Mouse (Mus musculus) ES-CJ7 (cell line): Measurements from ENCODE around the gene Nat8f5.
A peak's percentile ranks its signal among the peaks of the same experiment; 100 is the strongest.
"Not testable (repeated sequence)": the region's sequence is repeated elsewhere in the genome, so short reads cannot be mapped to it uniquely, and the experiment has no call there.

Experiments
- DNase-seq: peaks from one replicate; pipeline ENCODE4 v3.0.0; 2011; ENCODE audit warnings: low read depth, low spot score

Nat8f5 gene

DNA sequence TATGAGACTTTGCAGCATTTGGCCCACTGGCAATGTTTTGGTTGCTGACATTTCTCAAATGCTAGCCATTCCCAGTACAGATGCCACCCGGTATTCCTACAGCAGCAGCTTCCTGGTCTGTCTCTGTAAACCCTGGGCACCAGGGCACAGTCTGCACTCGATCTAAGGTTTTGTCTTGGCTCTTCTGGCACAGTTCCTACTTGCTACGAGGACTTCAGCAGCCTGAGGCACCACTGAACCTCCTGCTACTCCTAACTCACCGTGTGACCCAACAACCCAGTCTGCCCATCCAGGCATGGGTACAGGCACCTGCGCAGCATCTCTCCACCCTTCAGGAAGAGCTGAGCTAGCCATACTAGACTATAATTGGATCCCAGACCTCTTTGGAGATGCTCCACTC is 15.3 kb upstream of the Nat8f5 start:
- DNase-seq: not testable (repeated sequence)

DNA sequence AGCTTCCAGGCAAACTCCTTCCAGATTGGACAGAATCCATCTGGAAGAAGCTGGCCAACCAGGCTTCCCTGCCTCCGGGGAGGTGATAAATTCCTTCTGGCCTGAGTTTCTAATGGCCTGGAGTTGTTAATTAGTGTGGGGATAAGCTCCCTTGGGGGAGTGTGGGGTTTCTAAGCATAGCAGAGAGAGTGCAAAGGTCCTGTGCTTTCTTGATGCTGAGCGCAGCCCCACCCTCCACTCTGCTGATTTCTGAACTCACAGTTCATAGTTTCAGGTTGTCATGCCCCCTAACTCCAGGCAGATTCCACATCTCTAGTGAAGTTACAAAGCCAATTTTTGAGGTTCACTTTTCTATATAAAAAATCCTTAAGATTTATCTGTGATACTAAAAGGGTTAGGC is 14.3 kb upstream of the Nat8f5 start:
- not testable (repeated sequence) for DNase-seq

DNA sequence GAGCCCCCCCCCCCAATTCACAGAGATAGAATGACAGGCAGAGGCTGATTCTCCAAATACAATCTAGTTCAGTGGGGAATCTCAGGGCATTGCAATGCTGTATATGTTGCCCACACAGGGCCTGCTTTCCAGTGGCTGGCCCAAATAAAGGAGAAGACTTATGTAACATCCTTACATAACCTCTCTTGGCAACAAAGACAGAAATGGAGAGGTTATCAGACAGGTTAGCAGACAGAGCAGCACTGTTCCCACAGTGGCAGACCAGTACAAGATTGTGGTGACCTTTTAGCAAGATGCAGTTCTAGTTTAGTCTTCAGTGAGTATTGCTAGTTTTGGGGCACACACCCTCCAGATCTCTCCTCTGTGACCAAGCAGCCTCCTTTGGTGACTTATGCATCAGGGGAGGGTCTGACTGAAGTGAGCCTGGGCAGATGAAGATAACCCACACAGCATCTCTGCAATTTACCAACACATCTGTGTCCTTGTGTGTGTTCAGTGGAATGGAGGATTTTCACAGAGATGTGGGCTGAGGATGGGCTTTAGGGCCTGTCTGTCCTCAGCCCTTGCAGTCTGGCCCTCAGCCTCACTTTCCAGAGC is 13.8 kb upstream of the Nat8f5 start:
- not testable (repeated sequence) for DNase-seq

DNA sequence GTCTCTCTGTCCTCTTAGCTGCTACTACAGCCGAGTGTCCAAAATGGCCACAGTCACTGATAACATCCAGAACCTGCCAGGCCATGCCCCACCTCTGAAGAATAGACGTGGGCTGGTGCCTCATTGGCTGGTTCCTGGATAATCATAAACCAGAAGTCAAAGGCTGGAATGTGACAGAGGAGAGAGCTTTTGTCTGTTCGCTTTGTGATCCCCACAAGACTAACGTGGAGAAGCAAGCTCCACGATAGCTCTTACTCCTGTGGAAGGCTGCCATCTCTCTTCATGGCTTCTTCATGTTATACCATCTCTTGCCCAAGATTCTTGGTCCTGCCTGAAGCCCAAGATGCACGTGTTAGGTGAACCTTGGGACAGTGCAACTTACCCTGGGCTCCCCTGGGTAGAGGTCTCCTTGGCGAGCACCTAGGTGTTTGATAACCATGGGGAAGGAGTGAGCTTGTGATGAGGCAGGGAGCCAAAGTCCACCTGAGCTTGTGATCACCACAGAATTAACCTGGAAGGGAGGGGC is 11.1 kb upstream of the Nat8f5 start, which contains the start of gene Nat8:
TSS of gene Nat8 (minus strand) at position 287 of the 526 bp plus-strand sequence.
- no peak for DNase-seq

DNA sequence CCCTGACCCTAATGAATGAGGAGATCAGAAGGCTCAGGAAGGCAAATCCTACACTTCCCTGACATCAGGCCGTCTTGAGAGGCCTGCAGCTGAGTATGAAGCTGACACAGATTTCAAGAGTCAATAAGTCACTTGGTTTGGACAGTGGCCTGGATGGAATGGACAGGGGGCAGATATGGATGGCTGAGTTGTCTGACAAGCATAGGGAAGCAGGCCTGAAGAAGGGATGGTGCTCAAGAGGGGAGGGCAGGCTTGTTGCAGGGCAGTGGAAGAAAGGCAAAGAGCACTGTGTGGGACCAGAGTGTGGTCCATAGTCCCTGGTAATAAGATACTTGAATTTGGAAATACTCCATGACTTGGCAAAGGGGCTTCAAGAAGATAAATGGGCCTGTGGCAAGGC is 8.7 kb upstream of the Nat8f5 start:
- no peak for DNase-seq

DNA sequence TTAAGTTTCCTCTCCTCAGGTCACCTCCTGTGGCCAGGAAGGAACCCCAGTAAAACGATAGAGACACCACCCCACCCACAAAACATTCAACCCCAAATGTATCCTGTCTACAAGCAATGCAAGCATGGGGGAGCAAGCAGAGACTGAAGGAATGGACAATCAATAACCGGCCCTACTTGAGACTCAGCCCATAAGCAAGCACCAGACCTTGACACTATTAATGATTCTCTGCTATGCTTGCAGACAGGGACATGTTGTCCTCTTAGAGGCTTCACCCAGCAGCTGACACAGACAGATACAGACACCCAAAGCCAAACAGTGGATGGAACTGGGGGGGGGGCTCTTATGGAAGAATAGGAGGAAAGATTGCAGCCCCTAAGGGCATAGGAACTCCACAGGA is 5.1 kb upstream of the Nat8f5 start:
- DNase-seq: peak; percentile 1

DNA sequence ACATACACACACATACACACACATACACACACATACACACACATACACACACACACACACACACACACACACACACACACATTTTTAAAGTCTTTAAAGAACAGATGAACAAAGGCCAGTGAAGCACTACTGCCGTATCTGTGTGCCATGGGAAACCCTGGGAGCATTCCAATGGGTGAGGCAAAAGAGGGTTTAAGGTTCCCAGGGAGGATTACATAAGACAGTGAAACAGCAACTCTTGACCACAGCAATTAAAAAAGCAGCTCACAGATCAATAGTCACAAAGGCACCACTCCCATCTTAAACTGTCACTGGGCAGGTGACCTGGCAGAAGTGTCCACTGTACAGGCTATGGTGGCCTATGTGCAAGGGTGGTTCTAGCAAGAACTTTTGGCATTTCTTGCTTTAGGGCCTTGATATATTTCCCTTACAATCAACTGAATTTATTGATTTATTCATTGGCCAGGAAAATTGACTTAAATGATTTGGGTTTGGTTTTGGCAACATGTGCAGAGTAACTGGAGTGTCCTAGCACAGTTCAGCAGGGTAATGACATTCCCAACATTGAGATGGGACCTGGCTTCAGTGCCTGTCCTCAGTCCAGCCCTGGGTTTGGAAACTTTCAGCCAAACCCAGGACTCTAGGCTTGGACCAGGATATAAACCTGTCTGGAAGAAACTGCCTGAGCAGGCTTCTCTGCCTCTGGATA is 2.8 kb upstream of the Nat8f5 start:
- peak; percentile 1 for DNase-seq

DNA sequence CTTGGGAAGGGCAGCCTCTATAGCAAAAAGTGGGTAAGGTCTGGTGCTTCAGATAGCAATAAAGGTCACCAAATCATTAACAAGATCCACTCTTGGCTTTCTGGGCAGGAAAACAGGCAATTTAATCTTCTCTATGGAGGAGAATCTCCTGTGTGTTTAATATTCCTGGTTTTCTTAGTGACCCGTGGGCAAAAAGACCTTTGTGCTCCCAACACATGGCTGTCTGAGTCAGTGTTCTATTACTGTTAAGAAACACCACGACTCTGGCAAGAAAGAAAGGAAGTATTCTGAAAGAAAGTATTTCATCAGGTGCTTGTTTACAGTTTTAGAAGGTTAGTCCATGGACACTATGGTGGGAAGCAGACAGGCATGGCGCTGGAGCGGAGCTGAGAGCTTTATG is 1.5 kb upstream of the Nat8f5 start:
- DNase-seq: no peak

DNA sequence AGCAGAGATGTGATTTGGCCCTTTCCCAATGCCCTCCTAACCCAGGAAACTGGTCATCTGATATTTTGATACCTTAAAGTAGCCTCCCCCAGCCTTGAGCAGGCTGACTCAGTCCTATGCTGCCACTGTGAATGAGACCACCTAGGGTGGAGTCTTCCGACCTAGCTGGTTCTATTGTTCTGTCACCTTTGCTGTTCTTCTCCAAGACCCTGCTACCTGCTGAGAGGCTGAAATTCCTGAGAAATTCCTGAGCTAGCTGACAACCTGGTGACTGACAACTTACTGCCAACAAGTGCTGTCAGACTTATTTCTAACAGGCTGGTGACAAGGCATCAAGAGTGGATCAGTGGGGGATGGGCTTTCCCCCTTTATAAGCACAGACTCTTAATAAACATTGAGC is 2.4 kb downstream of the Nat8f5 start:
- DNase-seq: peak; percentile 86

DNA sequence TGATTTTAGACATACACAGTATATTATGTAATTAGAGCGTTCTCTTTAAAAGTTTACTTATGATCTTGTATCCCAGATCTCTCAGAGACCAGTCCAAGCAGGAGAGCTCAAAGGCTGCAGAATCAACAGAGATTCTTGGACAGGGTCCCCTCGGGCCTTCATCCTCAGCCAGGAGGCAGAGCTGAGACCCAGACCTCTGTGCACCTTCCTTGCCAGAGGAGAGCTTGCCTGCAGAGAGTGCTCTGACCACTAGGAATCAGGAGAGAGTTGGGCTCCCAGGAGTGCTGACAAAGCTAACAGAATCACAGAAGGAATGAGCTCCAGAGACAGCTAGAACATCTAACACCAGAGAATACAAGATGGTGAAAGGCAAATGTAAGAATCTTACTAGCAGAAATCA is 7.4 kb downstream of the Nat8f5 start:
- peak; percentile 2 for DNase-seq

DNA sequence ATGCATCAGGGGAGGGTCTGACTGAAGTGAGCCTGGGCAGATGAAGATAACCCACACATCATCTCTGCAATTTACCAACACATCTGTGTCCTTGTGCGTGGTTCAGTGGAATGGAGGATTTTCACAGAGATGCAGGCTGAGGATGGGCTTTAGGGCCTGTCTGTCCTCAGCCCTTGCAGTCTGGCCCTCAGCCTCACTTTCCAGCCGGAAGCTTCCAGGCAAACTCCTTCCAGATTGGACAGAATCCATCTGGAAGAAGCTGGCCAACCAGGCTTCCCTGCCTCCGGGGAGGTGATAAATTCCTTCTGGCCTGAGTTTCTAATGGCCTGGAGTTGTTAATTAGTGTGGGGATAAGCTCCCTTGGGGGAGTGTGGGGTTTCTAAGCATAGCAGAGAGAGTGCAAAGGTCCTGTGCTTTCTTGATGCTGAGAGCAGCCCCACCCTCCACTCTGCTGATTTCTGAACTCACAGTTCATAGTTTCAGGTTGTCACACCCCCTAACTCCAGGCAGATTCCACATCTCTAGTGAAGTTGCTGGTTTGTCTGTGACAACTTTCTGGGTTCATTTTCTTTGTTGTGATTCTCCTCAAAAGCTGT is 9.7 kb downstream of the Nat8f5 start:
- DNase-seq: not testable (repeated sequence)

DNA sequence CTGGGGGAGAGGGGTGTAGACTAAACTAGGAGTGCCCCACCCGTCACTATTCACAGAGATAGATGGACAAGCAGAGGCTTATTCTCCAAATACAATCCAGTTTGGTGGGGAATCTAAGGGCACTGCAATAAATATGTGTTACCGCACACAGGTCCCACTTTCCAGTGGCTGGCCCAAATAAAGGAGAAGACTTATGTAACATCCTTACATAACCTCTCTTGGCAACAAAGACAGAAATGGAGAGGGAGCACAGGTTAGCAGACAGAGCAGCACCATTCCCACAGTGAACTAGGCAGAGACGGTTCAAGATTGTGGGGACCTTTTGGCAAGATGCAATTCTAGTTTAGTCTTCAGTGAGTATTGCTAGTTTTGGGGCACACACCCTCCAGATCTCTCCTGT is 10.3 kb downstream of the Nat8f5 start:
- not testable (repeated sequence) for DNase-seq

DNA sequence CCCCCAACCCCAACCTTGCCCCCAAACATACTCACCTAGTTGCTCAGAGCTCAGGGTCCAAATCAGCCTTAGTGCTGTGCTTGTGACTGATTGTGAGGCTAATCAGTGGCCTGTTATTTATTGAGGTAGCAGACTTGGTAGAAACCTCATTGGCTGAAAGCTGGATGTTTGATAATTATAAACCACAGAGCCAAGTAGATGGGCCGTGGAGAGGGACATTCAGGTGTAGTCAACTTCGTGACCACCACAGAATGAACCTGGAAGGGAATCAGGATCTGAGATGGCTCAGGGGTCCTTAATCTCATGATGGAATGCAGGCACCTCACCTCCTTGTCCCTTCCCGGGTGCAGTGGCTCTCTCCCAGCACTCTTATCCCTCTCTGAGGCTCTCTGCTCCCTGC is 11.0 kb downstream of the Nat8f5 start:
- DNase-seq: not testable (repeated sequence)

DNA sequence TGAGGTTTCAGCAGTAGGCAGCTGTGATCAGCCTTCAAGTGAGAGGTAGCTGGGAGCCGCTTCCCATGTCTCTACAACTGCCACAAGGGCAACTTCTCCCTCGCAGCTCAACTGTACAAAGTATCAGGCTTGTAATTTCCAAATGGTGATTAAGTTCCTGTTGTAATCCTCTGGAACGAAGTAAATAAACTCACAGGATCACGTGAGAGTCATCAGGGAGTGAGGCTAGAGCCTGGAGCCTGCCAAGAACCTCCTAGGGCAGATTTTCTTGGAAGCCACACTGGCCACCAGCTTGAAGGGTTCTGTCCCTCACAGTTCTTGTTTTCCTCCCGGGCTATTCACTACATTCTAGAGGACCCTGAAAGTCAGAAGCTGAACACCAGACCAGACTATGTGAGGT is 17.6 kb downstream of the Nat8f5 start:
- DNase-seq: not testable (repeated sequence)
